Mouse (Mus musculus): ENCODE data around the gene Fam13a. TPM values are rescaled to one million over a fixed set of nuclear protein-coding genes. Genes with fewer than 3 reads are reported as not detected.

Fam13a gene
- polyA plus RNA-seq, 2 experiments, result 2.7 to 5.7 TPM

GRCm38 (mm10) chr6:58906852-58907261 is 117.5 kb downstream of the Fam13a start, which contains the start of gene Nap1l5:
Gene Nap1l5 (minus strand): TSS chr6:58907076.
- peak within 1 kb of the TSS; percentile 38; the same call in 1 of the 2 replicates for H3K9ac ChIP-seq (ENCODE audit: low read depth, low read length, severe bottlenecking)
- no peaks in the 10 kb centered on the region for H3K27me3 ChIP-seq (ENCODE audit: control insufficient read depth, insufficient read depth, low read length)
- H3K27ac ChIP-seq (replicated peaks; ENCODE audit: low read depth, low read length), result no peak within 1 kb of the TSS
- H3K9me3 ChIP-seq (ENCODE audit: control insufficient read depth, low read length), result peaks cover 16% of the 10 kb centered on the region
- H3K4me3 ChIP-seq (replicated peaks; ENCODE audit: low read length), result peak within 1 kb of the TSS; percentile 40
- H3K4me1 ChIP-seq (ENCODE audit: control insufficient read depth, insufficient read depth, low read length), result 0 out of 2 replicates have a peak, but pooled peaks cover 2% of the 10 kb centered on the region
- 63% methylated on average over 34 of the region's 34 CpGs for WGBS
- peak within 1 kb of the TSS; percentile 68 for H3K4me2 ChIP-seq (replicated peaks; ENCODE audit: low read depth, low read length, severe bottlenecking)
- ATAC-seq (ENCODE audit: low FRiP score, low read depth) (peak; percentile 47), DNase-seq (ENCODE audit: low spot score) (no peak)
- H3K36me3 ChIP-seq (ENCODE audit: control insufficient read depth, insufficient read depth, low read length), result no peaks in the 10 kb centered on the region
- no peak for TF ChIP-seq POLR2A (IDR thresholded peaks at IDR 0.05; ENCODE audit: borderline replicate concordance, extremely low read depth, insufficient read depth, insufficient read length)

- ATAC-seq (ENCODE audit: low FRiP score, low read depth), result no peak
- H3K27me3 ChIP-seq (ENCODE audit: control insufficient read depth, insufficient read depth, low read length), result no peaks in the 10 kb centered on the region
- no peak overlapping the region for H3K27ac ChIP-seq (replicated peaks; ENCODE audit: low read depth, low read length)
- H3K36me3 ChIP-seq (ENCODE audit: control insufficient read depth, insufficient read depth, low read length), result no peaks in the 10 kb centered on the region
- WGBS, result 36% methylated on average over 3 of the region's 3 CpGs
- no peak overlapping the region for H3K4me3 ChIP-seq (replicated peaks; ENCODE audit: low read length)
- no peak for DNase-seq (ENCODE audit: low spot score)
- H3K4me1 ChIP-seq (ENCODE audit: control insufficient read depth, insufficient read depth, low read length), result 0 out of 2 replicates have a peak, but pooled peaks cover 2% of the 10 kb centered on the region
- no peak overlapping the region for H3K4me2 ChIP-seq (replicated peaks; ENCODE audit: low read depth, low read length, severe bottlenecking)
- H3K9me3 ChIP-seq (ENCODE audit: control insufficient read depth, low read length), result peaks cover 16% of the 10 kb centered on the region
- H3K9ac ChIP-seq (ENCODE audit: low read depth, low read length, severe bottlenecking), result no peak overlapping the region
- TF ChIP-seq POLR2A (IDR thresholded peaks at IDR 0.05; ENCODE audit: borderline replicate concordance, extremely low read depth, insufficient read depth, insufficient read length), result no peak
These were observed 119.8 kb downstream of the Fam13a start for GRCm38 (mm10) chr6:58904551-58904950.

- H3K4me3 ChIP-seq (replicated peaks; ENCODE audit: low read length), result no peak overlapping the region
- H3K27me3 ChIP-seq (ENCODE audit: control insufficient read depth, insufficient read depth, low read length), result no peaks in the 10 kb centered on the region
- H3K9ac ChIP-seq (ENCODE audit: low read depth, low read length, severe bottlenecking), result no peak overlapping the region
- no peaks in the 10 kb centered on the region for H3K36me3 ChIP-seq (ENCODE audit: control insufficient read depth, insufficient read depth, low read length)
- H3K27ac ChIP-seq (replicated peaks; ENCODE audit: low read depth, low read length), result no peak overlapping the region
- ATAC-seq (ENCODE audit: low FRiP score, low read depth) (0 out of 2 replicates have a peak, but pooled peaks have one; percentile 57), DNase-seq (ENCODE audit: low spot score) (peak; percentile 12)
- peaks cover 16% of the 10 kb centered on the region for H3K9me3 ChIP-seq (ENCODE audit: control insufficient read depth, low read length)
- H3K4me1 ChIP-seq (ENCODE audit: control insufficient read depth, insufficient read depth, low read length), result 0 out of 2 replicates have a peak, but pooled peaks cover 2% of the 10 kb centered on the region
- 24% methylated on average over 8 of the region's 8 CpGs for WGBS
- no peak overlapping the region for H3K4me2 ChIP-seq (replicated peaks; ENCODE audit: low read depth, low read length, severe bottlenecking)
- TF ChIP-seq POLR2A (IDR thresholded peaks at IDR 0.05; ENCODE audit: borderline replicate concordance, extremely low read depth, insufficient read depth, insufficient read length), result no peak
These were observed 121.2 kb downstream of the Fam13a start for GRCm38 (mm10) chr6:58903171-58903570.

- H3K9me3 ChIP-seq (ENCODE audit: control insufficient read depth, low read length), result no peaks in the 10 kb centered on the region; the same call in 1 of the 2 replicates
- no peaks in the 10 kb centered on the region for H3K36me3 ChIP-seq (ENCODE audit: control insufficient read depth, insufficient read depth, low read length)
- 0 out of 2 replicates have a peak, but pooled peaks cover 2% of the 10 kb centered on the region for H3K4me1 ChIP-seq (ENCODE audit: control insufficient read depth, insufficient read depth, low read length)
- ATAC-seq (ENCODE audit: low FRiP score, low read depth) (no peak), DNase-seq (ENCODE audit: low spot score) (no peak)
- 85% methylated on average over 7 of the region's 7 CpGs for WGBS
- no peak for TF ChIP-seq POLR2A (IDR thresholded peaks at IDR 0.05; ENCODE audit: borderline replicate concordance, extremely low read depth, insufficient read depth, insufficient read length)
- no peaks in the 10 kb centered on the region for H3K27me3 ChIP-seq (ENCODE audit: control insufficient read depth, insufficient read depth, low read length)
- no peak overlapping the region for H3K9ac ChIP-seq (ENCODE audit: low read depth, low read length, severe bottlenecking)
- H3K27ac ChIP-seq (replicated peaks; ENCODE audit: low read depth, low read length), result no peak overlapping the region
- no peak overlapping the region for H3K4me3 ChIP-seq (replicated peaks; ENCODE audit: low read length)
- H3K4me2 ChIP-seq (replicated peaks; ENCODE audit: low read depth, low read length, severe bottlenecking), result no peak overlapping the region
These were observed 123.8 kb downstream of the Fam13a start for GRCm38 (mm10) chr6:58900536-58900935.

GRCm38 (mm10) chr6:58899076-58899475 is 125.3 kb downstream of the Fam13a start:
- H3K4me3 ChIP-seq (replicated peaks; ENCODE audit: low read length), result no peak overlapping the region
- no peak overlapping the region for H3K9ac ChIP-seq (ENCODE audit: low read depth, low read length, severe bottlenecking)
- H3K9me3 ChIP-seq (ENCODE audit: control insufficient read depth, low read length), result no peaks in the 10 kb centered on the region
- H3K27me3 ChIP-seq (ENCODE audit: control insufficient read depth, insufficient read depth, low read length), result no peaks in the 10 kb centered on the region
- 84% methylated on average over 3 of the region's 3 CpGs for WGBS
- H3K27ac ChIP-seq (replicated peaks; ENCODE audit: low read depth, low read length), result no peak overlapping the region
- TF ChIP-seq POLR2A (IDR thresholded peaks at IDR 0.05; ENCODE audit: borderline replicate concordance, extremely low read depth, insufficient read depth, insufficient read length), result no peak
- no peaks in the 10 kb centered on the region for H3K36me3 ChIP-seq (ENCODE audit: control insufficient read depth, insufficient read depth, low read length)
- 0 out of 2 replicates have a peak, but pooled peaks cover 2% of the 10 kb centered on the region for H3K4me1 ChIP-seq (ENCODE audit: control insufficient read depth, insufficient read depth, low read length)
- H3K4me2 ChIP-seq (replicated peaks; ENCODE audit: low read depth, low read length, severe bottlenecking), result no peak overlapping the region
- DNase-seq (ENCODE audit: low spot score) (no peak), ATAC-seq (ENCODE audit: low FRiP score, low read depth) (no peak)
